Mouse (Mus musculus): ENCODE measurements around the gene Gm49450. TPM values are rescaled to one million over a fixed set of nuclear protein-coding genes. Genes with fewer than 3 reads are reported as not detected.

Gm49450 gene
- polyA plus RNA-seq, 1 experiment from 2014 or later, result not detected

DNA sequence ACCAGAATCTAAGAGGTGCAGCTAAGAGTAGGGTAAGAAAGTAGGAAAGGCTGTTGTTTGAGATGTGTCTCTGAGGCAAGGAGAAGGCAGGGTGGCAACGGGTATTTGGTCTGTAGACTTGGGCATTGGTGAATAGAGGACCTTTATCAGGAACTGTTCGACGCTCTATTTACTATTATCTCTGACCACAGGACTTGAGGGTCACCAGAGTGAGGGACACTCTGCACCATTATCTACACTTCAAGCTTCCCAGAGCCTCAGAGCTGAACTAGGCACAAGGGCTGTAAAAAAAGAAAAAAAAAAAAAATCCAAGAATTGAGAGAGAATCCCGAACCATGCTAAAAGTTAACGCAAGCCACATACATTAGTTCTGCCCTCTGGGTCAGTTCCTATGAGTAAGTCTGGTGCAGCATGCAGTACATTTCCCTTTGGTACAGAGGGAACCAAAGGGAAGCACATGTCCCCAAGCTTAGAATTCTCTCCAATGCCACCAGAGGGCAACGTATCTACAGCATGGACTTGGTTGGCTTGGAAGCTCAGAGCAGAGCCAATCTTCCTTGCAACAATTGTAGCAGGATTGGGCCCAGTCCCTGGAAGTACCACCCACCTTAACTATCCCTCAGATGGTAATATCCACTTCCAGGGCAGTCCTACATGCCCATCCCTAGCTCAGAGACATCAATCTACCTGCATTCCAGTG, 61.3 kb downstream of the Gm49450 start:
- Histone ChIP-seq H3K27me3 (peaks cover 60% of the 10 kb centered on the region), H3K27ac (no peak overlapping the region), H3K4me1 (replicated peaks) (peaks cover 29% of the 10 kb centered on the region), H3K4me3 (replicated peaks) (no peak overlapping the region), H3K36me3 (no peaks in the 10 kb centered on the region), H3K4me2 (replicated peaks) (no peak overlapping the region), H3K9ac (replicated peaks) (no peak overlapping the region), H3K9me3 (no peaks in the 10 kb centered on the region)
- peak; percentile 38; the same call in 1 of the 2 replicates for ATAC-seq
- WGBS, result 38% methylated on average over 6 of the region's 6 CpGs

- no peak overlapping the region for H3K4me3 ChIP-seq (replicated peaks)
- 0 out of 2 replicates have a peak overlapping the region, but pooled peaks have one; percentile 15 for H3K4me2 ChIP-seq (replicated peaks)
- peaks cover 52% of the 10 kb centered on the region for H3K27me3 ChIP-seq
- H3K27ac ChIP-seq, result no peak overlapping the region
- H3K9me3 ChIP-seq, result no peaks in the 10 kb centered on the region
- 13% methylated on average over 19 of the region's 19 CpGs for WGBS
- H3K9ac ChIP-seq (replicated peaks), result no peak overlapping the region
- no peaks in the 10 kb centered on the region for H3K36me3 ChIP-seq
- H3K4me1 ChIP-seq (replicated peaks), result peaks cover 27% of the 10 kb centered on the region
- ATAC-seq, result no peak
Measured at GRCm38 (mm10) chr15:98891198-98891742, 62.1 kb downstream of the Gm49450 start.

DNA sequence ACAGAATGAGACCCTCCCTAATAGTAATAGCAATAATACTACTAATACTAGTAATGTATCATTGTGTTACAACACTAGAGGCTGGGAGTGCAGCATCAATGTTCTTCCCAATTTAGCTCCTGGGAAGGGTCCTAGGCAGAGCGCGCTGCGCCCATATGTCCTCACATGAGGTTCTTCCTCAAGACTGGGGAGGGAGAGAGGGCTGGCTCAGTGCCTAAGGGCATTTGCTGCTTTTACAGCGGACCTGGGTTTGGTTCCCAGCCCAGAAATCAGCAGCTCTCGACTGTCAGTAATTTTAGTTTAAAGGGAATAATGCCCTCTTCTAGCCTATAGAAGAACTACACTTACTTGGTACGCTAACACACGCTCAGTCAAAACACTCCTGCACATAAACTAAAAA, 65.8 kb downstream of the Gm49450 start:
- no peaks in the 10 kb centered on the region for H3K9me3 ChIP-seq
- H3K4me2 ChIP-seq (replicated peaks), result no peak overlapping the region
- H3K36me3 ChIP-seq, result no peaks in the 10 kb centered on the region
- ATAC-seq, result no peak
- WGBS, result 85% methylated on average over 7 of the region's 7 CpGs
- no peak overlapping the region for H3K4me3 ChIP-seq (replicated peaks)
- H3K4me1 ChIP-seq (replicated peaks), result no peaks in the 10 kb centered on the region; the same call in 1 of the 2 replicates
- no peak overlapping the region for H3K27ac ChIP-seq
- H3K27me3 ChIP-seq, result peaks cover 15% of the 10 kb centered on the region
- H3K9ac ChIP-seq (replicated peaks), result no peak overlapping the region

GRCm38 (mm10) chr15:98886667-98887387, 66.5 kb downstream of the Gm49450 start:
- Histone ChIP-seq H3K36me3 (no peaks in the 10 kb centered on the region), H3K27ac (no peak overlapping the region), H3K9me3 (no peaks in the 10 kb centered on the region), H3K4me1 (replicated peaks) (peaks cover 2% of the 10 kb centered on the region; the same call in 1 of the 2 replicates), H3K4me2 (replicated peaks) (no peak overlapping the region), H3K27me3 (peaks cover 8% of the 10 kb centered on the region), H3K4me3 (replicated peaks) (no peak overlapping the region), H3K9ac (replicated peaks) (no peak overlapping the region)
- no peak for ATAC-seq
- 67% methylated on average over 8 of the region's 8 CpGs for WGBS

DNA sequence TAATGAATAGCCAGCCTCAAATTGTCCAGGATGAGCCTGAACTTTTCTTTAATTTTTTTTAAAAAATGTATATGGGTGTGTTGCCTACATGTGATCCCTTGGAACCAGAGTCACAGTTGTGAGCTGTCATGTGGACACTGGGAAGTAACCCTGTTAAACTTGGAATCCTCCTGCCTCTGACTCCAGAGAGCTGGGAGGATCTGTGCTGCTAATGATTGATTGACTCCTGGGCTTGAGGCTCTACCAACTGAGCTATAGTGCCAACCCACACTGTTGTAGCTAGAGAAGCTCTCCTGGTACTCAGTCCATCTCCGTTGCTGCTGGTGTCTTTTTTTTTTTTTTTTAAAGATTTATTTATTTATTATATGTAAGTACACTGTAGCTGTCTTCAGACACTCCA, 69.2 kb downstream of the Gm49450 start:
- Histone ChIP-seq H3K27ac (no peak overlapping the region), H3K4me2 (replicated peaks) (no peak overlapping the region), H3K27me3 (no peaks in the 10 kb centered on the region), H3K4me3 (replicated peaks) (no peak overlapping the region), H3K9ac (replicated peaks) (no peak overlapping the region), H3K9me3 (no peaks in the 10 kb centered on the region), H3K4me1 (replicated peaks) (peaks cover 23% of the 10 kb centered on the region), H3K36me3 (no peaks in the 10 kb centered on the region; the same call in 1 of the 2 replicates)
- no peak for ATAC-seq
- 82% methylated on average over 1 of the region's 1 CpGs for WGBS

- H3K4me2 ChIP-seq (replicated peaks), result no peak overlapping the region
- H3K9me3 ChIP-seq, result no peaks in the 10 kb centered on the region
- H3K4me3 ChIP-seq (replicated peaks), result no peak overlapping the region
- peaks cover 4% of the 10 kb centered on the region; the same call in 1 of the 2 replicates for H3K36me3 ChIP-seq
- H3K27me3 ChIP-seq, result no peaks in the 10 kb centered on the region
- ATAC-seq, result no peak
- H3K4me1 ChIP-seq (replicated peaks), result peaks cover 27% of the 10 kb centered on the region
- no peak overlapping the region for H3K27ac ChIP-seq
- no peak overlapping the region for H3K9ac ChIP-seq (replicated peaks)
Measured at GRCm38 (mm10) chr15:98883661-98884060, 69.7 kb downstream of the Gm49450 start.

Other genes starting within 250 kb of the Gm49450 start
- 2.6 and 3.2 TPM in 2 replicates for gene Ccdc65, start 245.3 kb downstream of the Gm49450 start, polyA plus RNA-seq (2015; fragmentation: Nextera tagmentation; extraction: Ambion mirVana)
- 3.5 and 4.1 TPM in 2 replicates for gene Fkbp11, start 225.4 kb downstream of the Gm49450 start, polyA plus RNA-seq (2015; fragmentation: Nextera tagmentation; extraction: Ambion mirVana)
- gene Arf3, start 190.3 kb downstream of the Gm49450 start, polyA plus RNA-seq (2015; fragmentation: Nextera tagmentation; extraction: Ambion mirVana), result 57.5 and 66.0 TPM in 2 replicates
- 0.24 TPM in 1 of 2 replicates, not detected in the other for gene Wnt10b, start 175.4 kb downstream of the Gm49450 start, polyA plus RNA-seq (2015; fragmentation: Nextera tagmentation; extraction: Ambion mirVana)
- gene Wnt1, start 163.7 kb downstream of the Gm49450 start, polyA plus RNA-seq (2015; fragmentation: Nextera tagmentation; extraction: Ambion mirVana), result 4.0 and 8.6 TPM in 2 replicates
- gene Ddn, start 144.1 kb downstream of the Gm49450 start, polyA plus RNA-seq (2015; fragmentation: Nextera tagmentation; extraction: Ambion mirVana), result 0.50 and 1.2 TPM in 2 replicates
- gene Prkag1, start 122.0 kb downstream of the Gm49450 start, polyA plus RNA-seq (2015; fragmentation: Nextera tagmentation; extraction: Ambion mirVana), result 83.3 and 89.9 TPM in 2 replicates
- gene Kmt2d, start 82.3 kb downstream of the Gm49450 start, polyA plus RNA-seq (2015; fragmentation: Nextera tagmentation; extraction: Ambion mirVana), result 13.1 and 13.9 TPM in 2 replicates
- 33.0 and 33.9 TPM in 2 replicates for gene Rhebl1, start 59.0 kb downstream of the Gm49450 start, polyA plus RNA-seq (2015; fragmentation: Nextera tagmentation; extraction: Ambion mirVana)
- gene Dhh, start 55.0 kb downstream of the Gm49450 start, polyA plus RNA-seq (2015; fragmentation: Nextera tagmentation; extraction: Ambion mirVana), result 0.48 and 0.82 TPM in 2 replicates
- 40.7 and 50.1 TPM in 2 replicates for gene Lmbr1l, start 35.3 kb downstream of the Gm49450 start, polyA plus RNA-seq (2015; fragmentation: Nextera tagmentation; extraction: Ambion mirVana)
- gene Tuba1b, start 19.0 kb downstream of the Gm49450 start, polyA plus RNA-seq (2015; fragmentation: Nextera tagmentation; extraction: Ambion mirVana), result 1,161 and 1,231 TPM in 2 replicates
- 15,883 and 15,999 TPM in 2 replicates for gene Tuba1a, start 152 bp upstream of the Gm49450 start, polyA plus RNA-seq (2015; fragmentation: Nextera tagmentation; extraction: Ambion mirVana)
- 37.3 and 41.4 TPM in 2 replicates for gene Tuba1c, start 76.3 kb upstream of the Gm49450 start, polyA plus RNA-seq (2015; fragmentation: Nextera tagmentation; extraction: Ambion mirVana)
- 7.5 and 8.2 TPM in 2 replicates for gene Prph, start 101.6 kb upstream of the Gm49450 start, polyA plus RNA-seq (2015; fragmentation: Nextera tagmentation; extraction: Ambion mirVana)
- gene Troap, start 121.0 kb upstream of the Gm49450 start, polyA plus RNA-seq (2015; fragmentation: Nextera tagmentation; extraction: Ambion mirVana), result 13.3 and 14.6 TPM in 2 replicates
- gene C1ql4, start 134.3 kb upstream of the Gm49450 start, polyA plus RNA-seq (2015; fragmentation: Nextera tagmentation; extraction: Ambion mirVana), result 10.1 and 13.7 TPM in 2 replicates
- gene Dnajc22, start 139.6 kb upstream of the Gm49450 start, polyA plus RNA-seq (2015; fragmentation: Nextera tagmentation; extraction: Ambion mirVana), result 1.7 and 1.8 TPM in 2 replicates
- gene Spats2, start 172.4 kb upstream of the Gm49450 start, polyA plus RNA-seq (2015; fragmentation: Nextera tagmentation; extraction: Ambion mirVana), result 40.6 and 45.7 TPM in 2 replicates